12 mouse cellular contexts compared by ENCODE assay signal in genomic region chr2:77203916-77204315, GRCm38 (mm10). TPM values are rescaled to one million over a fixed set of nuclear protein-coding genes. Genes with fewer than 3 reads are reported as not detected.
DNase-seq lines count a peak whose midpoint lies in the region; ATAC-seq and TF ChIP-seq lines count a peak whose summit lies in the region.
"Had no signal": no experiment of that assay in that cellular context is flagged by ENCODE, and none has a peak within 500 bp of the region (broad histone marks: within the 10 kb centered on the region; RNA-seq: fewer than 3 reads in every experiment).

No protein-coding gene starts in this region.

- H3K27me3 ChIP-seq in forebrain, embryonic 14.5 days (replicated peaks; ENCODE audit: control insufficient read depth, insufficient read depth, low read length), result no peaks in the 10 kb centered on the region
- H3K27me3 ChIP-seq in forebrain, embryonic 13.5 days, result no peaks in the 10 kb centered on the region
- no peaks in the 10 kb centered on the region for H3K27me3 ChIP-seq in limb, embryonic 14.5 days (ENCODE audit: control insufficient read depth, insufficient read depth, low read length)
- H3K27me3 ChIP-seq in limb, embryonic 10.5 days (ENCODE audit: low read depth, poor library complexity, severe bottlenecking), result no peaks in the 10 kb centered on the region
- H3K27me3 ChIP-seq: embryonic facial prominence, embryonic 12.5 days; midbrain, embryonic 12.5 days had no signal

- WGBS in forebrain, embryonic 14.5 days, result 65% methylated on average over 2 of the region's 2 CpGs
- WGBS in forebrain, embryonic 13.5 days, result 60% methylated on average over 2 of the region's 2 CpGs
- 54% methylated on average over 2 of the region's 2 CpGs for WGBS in limb, embryonic 14.5 days
- 67% methylated on average over 2 of the region's 2 CpGs for WGBS in limb, embryonic 10.5 days

- no peak overlapping the region for H3K4me2 ChIP-seq in forebrain, embryonic 14.5 days (ENCODE audit: low read length)
- H3K4me2 ChIP-seq in forebrain, embryonic 13.5 days, result no peak overlapping the region
- no peak overlapping the region for H3K4me2 ChIP-seq in limb, embryonic 14.5 days (replicated peaks; ENCODE audit: low read depth, low read length, severe bottlenecking)
- H3K4me2 ChIP-seq: embryonic facial prominence, embryonic 12.5 days; midbrain, embryonic 12.5 days had no signal

- DNase-seq in forebrain, embryonic 14.5 days (ENCODE audit: low spot score), result peak; percentile 59
- peak; percentile 45 for DNase-seq in limb, embryonic 14.5 days (ENCODE audit: low spot score)
- no peak for DNase-seq in limb, embryonic 10.5 days (ENCODE audit: low spot score)
- DNase-seq in MEL-GATA-1-ER (ENCODE audit: extremely low read depth, low read depth), result peak; percentile 27
- DNase-seq in induced T-regulatory cell, adult 2 months (ENCODE audit: low read depth), result peak; percentile 37
- DNase-seq in right cerebral cortex, postnatal 4 days, result no peak
- no peak for DNase-seq in ovary, postnatal 36 days (ENCODE audit: low spot score)
- DNase-seq: adrenal gland, postnatal 10 days; gastrocnemius, postnatal 10 days had no signal

- ATAC-seq in forebrain, embryonic 14.5 days, result no peak
- ATAC-seq in forebrain, embryonic 13.5 days, result no peak
- no peak for ATAC-seq in limb, embryonic 14.5 days (ENCODE audit: low FRiP score, low read depth)

- H3K36me3 ChIP-seq in forebrain, embryonic 14.5 days (ENCODE audit: control insufficient read depth, insufficient read depth, low read length), result peaks cover 28% of the 10 kb centered on the region
- peaks cover 37% of the 10 kb centered on the region for H3K36me3 ChIP-seq in forebrain, embryonic 13.5 days (ENCODE audit: poor library complexity, severe bottlenecking)
- peaks cover 31% of the 10 kb centered on the region for H3K36me3 ChIP-seq in limb, embryonic 14.5 days (ENCODE audit: control insufficient read depth, insufficient read depth, low read length)
- peaks cover 43% of the 10 kb centered on the region for H3K36me3 ChIP-seq in limb, embryonic 10.5 days

- no peak for TF ChIP-seq POLR2A in limb, embryonic 14.5 days (IDR thresholded peaks at IDR 0.05; ENCODE audit: borderline replicate concordance, extremely low read depth, insufficient read depth, insufficient read length)

- no peaks in the 10 kb centered on the region for H3K4me1 ChIP-seq in forebrain, embryonic 14.5 days (ENCODE audit: control insufficient read depth, insufficient read depth, low read length)
- no peaks in the 10 kb centered on the region for H3K4me1 ChIP-seq in forebrain, embryonic 13.5 days
- H3K4me1 ChIP-seq in limb, embryonic 14.5 days (ENCODE audit: control insufficient read depth, insufficient read depth, low read length), result no peaks in the 10 kb centered on the region
- no peaks in the 10 kb centered on the region for H3K4me1 ChIP-seq in limb, embryonic 10.5 days
- H3K4me1 ChIP-seq: embryonic facial prominence, embryonic 12.5 days; midbrain, embryonic 12.5 days had no signal

- no peak overlapping the region for H3K27ac ChIP-seq in forebrain, embryonic 14.5 days (ENCODE audit: low read depth, low read length)
- H3K27ac ChIP-seq in forebrain, embryonic 13.5 days, result no peak overlapping the region
- H3K27ac ChIP-seq in limb, embryonic 14.5 days (replicated peaks; ENCODE audit: low read depth, low read length), result no peak overlapping the region
- H3K27ac ChIP-seq in limb, embryonic 10.5 days, result no peak overlapping the region
- H3K27ac ChIP-seq: embryonic facial prominence, embryonic 12.5 days; midbrain, embryonic 12.5 days had no signal

- H3K9ac ChIP-seq in forebrain, embryonic 14.5 days (ENCODE audit: low read length), result no peak overlapping the region
- H3K9ac ChIP-seq in forebrain, embryonic 13.5 days, result no peak overlapping the region
- H3K9ac ChIP-seq in limb, embryonic 14.5 days (ENCODE audit: low read depth, low read length, severe bottlenecking), result no peak overlapping the region
- H3K9ac ChIP-seq: embryonic facial prominence, embryonic 12.5 days; midbrain, embryonic 12.5 days had no signal

- no peaks in the 10 kb centered on the region for H3K9me3 ChIP-seq in forebrain, embryonic 14.5 days (replicated peaks; ENCODE audit: control insufficient read depth, low read length)
- H3K9me3 ChIP-seq in forebrain, embryonic 13.5 days (replicated peaks), result no peaks in the 10 kb centered on the region
- no peaks in the 10 kb centered on the region for H3K9me3 ChIP-seq in limb, embryonic 14.5 days (ENCODE audit: control insufficient read depth, low read length)
- no peaks in the 10 kb centered on the region for H3K9me3 ChIP-seq in limb, embryonic 10.5 days (replicated peaks)
- H3K9me3 ChIP-seq: embryonic facial prominence, embryonic 12.5 days; midbrain, embryonic 12.5 days had no signal

- no peak overlapping the region for H3K4me3 ChIP-seq in forebrain, embryonic 14.5 days (ENCODE audit: low read depth, low read length)
- no peak overlapping the region for H3K4me3 ChIP-seq in forebrain, embryonic 13.5 days
- H3K4me3 ChIP-seq in limb, embryonic 14.5 days (replicated peaks; ENCODE audit: low read length), result no peak overlapping the region
- no peak overlapping the region for H3K4me3 ChIP-seq in limb, embryonic 10.5 days
- H3K4me3 ChIP-seq: embryonic facial prominence, embryonic 12.5 days; midbrain, embryonic 12.5 days had no signal

RNA-seq across cellular contexts. Expression of gene Ccdc141, which starts 33.5 kb away (rescaled TPM):
- polyA plus RNA-seq in forebrain, embryonic 14.5 days (2014; fragmentation: Nextera tagmentation; extraction: Ambion mirVana), result 4.3 and 5.1 TPM in 2 replicates
- 3.0 and 3.6 TPM in 2 replicates for polyA plus RNA-seq in forebrain, embryonic 13.5 days (2015; fragmentation: Nextera tagmentation; extraction: Ambion mirVana)
- polyA plus RNA-seq in limb, embryonic 14.5 days (2012; rRNA removed), result 8.9 TPM in 2 replicates
- 14.5 and 15.3 TPM in 2 replicates for polyA plus RNA-seq in limb, embryonic 14.5 days (2014; fragmentation: Nextera tagmentation; extraction: Ambion mirVana)
- polyA plus RNA-seq in limb, embryonic 10.5 days (2016; fragmentation: Nextera tagmentation; extraction: Ambion mirVana), result 2.1 and 4.4 TPM in 2 replicates

Comparison
In these comparisons a context has a peak if more than half of its experiments do, and no peak if none do; other contexts are left out.
1. DNase-seq: peak in forebrain, embryonic 14.5 days (single experiment), limb, embryonic 14.5 days (single experiment), MEL-GATA-1-ER (single experiment) and induced T-regulatory cell, adult 2 months (single experiment); none in limb, embryonic 10.5 days (single experiment), right cerebral cortex, postnatal 4 days (single experiment) and ovary, postnatal 36 days (single experiment).